Mouse (Mus musculus) lung, adult 2 months (tissue): ENCODE results near the gene Aurkb.
"Not testable (repeated sequence)": the region's sequence is repeated elsewhere in the genome, so short reads cannot be mapped to it uniquely, and the experiment has no call there.

Experiments
- CTCF ChIP-seq: fragments of 200-500 bp; IDR thresholded peaks from 2 replicates; pipeline ENCODE4 v1.5.1; 2011; ENCODE audit warnings: mild to moderate bottlenecking, low read length, control low read depth; ENCODE audit not compliant: insufficient read depth
- POLR2A ChIP-seq: fragments of 200-500 bp; IDR thresholded peaks from 2 replicates; pipeline ENCODE4 v1.6.1; 2011; ENCODE audit warnings: low read depth, mild to moderate bottlenecking, control low read depth, low read length, borderline replicate concordance; ENCODE audit errors: extremely low read depth

GRCm38 (mm10) chr11:69002782-69003181 lies 42.7 kb upstream of the Aurkb start:
- TF ChIP-seq CTCF, POLR2A: not testable (repeated sequence)
